Mouse (Mus musculus): ENCODE data around the gene Cldn3.

DNA sequence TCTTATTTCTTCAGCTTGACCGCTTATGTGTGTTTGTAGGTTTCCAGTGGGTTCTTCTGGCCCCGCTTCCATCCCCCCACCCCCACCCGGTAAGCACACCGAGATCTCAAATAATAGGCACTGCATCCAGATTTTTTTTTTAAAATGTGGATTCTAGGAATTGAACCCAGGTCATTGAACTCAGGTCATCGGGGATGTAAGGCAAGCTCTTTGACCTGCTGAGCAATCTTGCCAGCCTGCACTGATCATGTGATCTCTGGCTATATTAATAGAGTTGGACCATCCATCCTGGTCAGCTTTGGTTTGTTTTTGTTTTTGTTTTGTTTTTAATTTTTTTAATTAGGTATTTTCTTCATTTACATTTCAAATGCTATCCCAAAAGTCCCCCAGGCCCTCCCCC, 46.6 kb downstream of the Cldn3 start:
- no peak for TF ChIP-seq POLR2A (IDR thresholded peaks at IDR 0.05; ENCODE audit: control insufficient read depth, extremely low read depth, insufficient read depth, low read length, poor library complexity)
- no peak for TF ChIP-seq CTCF (IDR thresholded peaks at IDR 0.05; ENCODE audit: borderline replicate concordance, control insufficient read depth, extremely low read depth, insufficient read depth, low read length, poor library complexity)

Data from thymus, adult 2 months (tissue).